Mouse (Mus musculus) erythroblast, embryonic 14.5 days (primary cell): ENCODE data around the gene Dstn.

ENCODE experiments used
- GATA1 ChIP-seq: IDR thresholded peaks from 2 replicates; pipeline ENCODE4 v1.6.1; 2012; ENCODE audit warnings: low read length, inconsistent platforms, mixed read lengths
- TAL1 ChIP-seq: IDR thresholded peaks from 3 replicates; pipeline ENCODE4 v1.6.1; 2012; ENCODE audit warnings: low read length, inconsistent platforms, mixed read lengths

GRCm38 (mm10) chr2:143969260-143969659 lies 54.1 kb downstream of the Dstn start:
- TF ChIP-seq TAL1: no peak
- no peak for TF ChIP-seq GATA1
